Mouse (Mus musculus) spleen, adult 2 months (tissue): ENCODE measurements around the gene Slc35f6.

Experiments
- CTCF ChIP-seq: fragments of 200-500 bp; IDR thresholded peaks from 2 replicates; pipeline ENCODE4 v1.5.1; 2011; ENCODE audit warnings: mild to moderate bottlenecking, inconsistent platforms; ENCODE audit not compliant: insufficient read depth, insufficient read length, insufficient replicate concordance; ENCODE audit errors: extremely low read depth
- POLR2A ChIP-seq: fragments of 200-500 bp; IDR thresholded peaks from 2 replicates; pipeline ENCODE4 v1.6.1; 2011; ENCODE audit warnings: low read depth, low read length, inconsistent platforms

DNA sequence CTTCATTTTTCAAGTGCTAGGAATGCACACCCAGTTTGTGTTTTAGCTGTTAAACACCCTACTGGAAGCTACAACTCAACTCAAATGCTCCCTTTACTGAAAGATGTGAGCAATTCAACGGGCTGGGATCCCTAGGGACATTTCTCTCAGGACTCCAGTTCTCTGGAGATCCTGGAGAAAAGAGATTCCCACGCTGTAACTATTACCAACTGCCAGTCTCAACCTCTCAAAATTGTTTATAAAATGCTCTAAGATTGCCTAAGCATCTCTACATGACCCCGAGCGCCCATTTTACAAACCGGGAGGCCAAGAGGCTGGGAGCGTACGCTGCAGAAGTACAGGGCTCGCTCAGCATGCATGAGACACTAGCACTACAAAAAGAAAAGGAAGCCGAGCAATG is 337 bp upstream of the Slc35f6 start:
- no peak for TF ChIP-seq CTCF
- TF ChIP-seq POLR2A, result no peak
